Mouse (Mus musculus): ENCODE results near the gene Prepl. TPM values are rescaled to one million over a fixed set of nuclear protein-coding genes. Genes with fewer than 3 reads are reported as not detected.

Prepl gene
- polyA plus RNA-seq, 1 experiment from 2014 or later = 143 TPM

GRCm38 (mm10) chr17:85058276-85058675, 31.8 kb downstream of the Prepl start:
- Histone ChIP-seq H3K27ac (ENCODE audit: low read length) (no peak overlapping the region), H3K9ac (ENCODE audit: low read depth, low read length) (no peak overlapping the region), H3K4me2 (ENCODE audit: low read length) (no peak overlapping the region), H3K36me3 (ENCODE audit: control insufficient read depth, insufficient read depth, low read length) (peaks cover 3% of the 10 kb centered on the region; the same call in 1 of the 2 replicates), H3K27me3 (ENCODE audit: control insufficient read depth, insufficient read depth, low read depth, low read length) (no peaks in the 10 kb centered on the region), H3K9me3 (replicated peaks; ENCODE audit: control insufficient read depth, low read length, poor library complexity, severe bottlenecking) (no peaks in the 10 kb centered on the region), H3K4me1 (ENCODE audit: control insufficient read depth, insufficient read depth, low read length) (no peaks in the 10 kb centered on the region), H3K4me3 (ENCODE audit: low read depth, low read length) (no peak overlapping the region)
- 95% methylated on average over 7 of the region's 7 CpGs for whole genome bisulfite sequencing
- no peak for ATAC-seq

DNA sequence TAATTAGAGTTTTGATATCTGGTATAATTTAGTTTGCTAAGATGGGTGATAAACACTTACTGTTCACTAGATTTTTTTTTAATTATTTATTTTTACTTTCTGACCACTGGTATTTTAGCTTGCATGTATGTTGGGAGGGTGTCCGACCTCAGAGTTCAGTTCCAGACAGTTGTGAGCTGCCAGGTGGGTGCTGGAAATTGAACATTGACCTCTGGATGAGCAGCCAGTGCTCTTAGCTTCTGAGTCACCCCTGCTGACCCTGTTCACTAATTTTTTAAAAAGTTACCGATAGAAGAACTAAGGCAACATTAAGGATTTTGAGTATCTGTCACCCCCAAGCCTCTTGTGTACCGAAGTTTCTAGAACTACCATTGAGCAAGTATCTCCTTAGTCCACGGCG, 41.7 kb downstream of the Prepl start:
- 93% methylated on average over 5 of the region's 5 CpGs for WGBS
- no peak overlapping the region for H3K4me3 ChIP-seq (ENCODE audit: low read depth, low read length)
- H3K27me3 ChIP-seq (ENCODE audit: control insufficient read depth, insufficient read depth, low read depth, low read length) = no peaks in the 10 kb centered on the region
- H3K4me2 ChIP-seq (ENCODE audit: low read length) = no peak overlapping the region
- H3K27ac ChIP-seq (ENCODE audit: low read length) = no peak overlapping the region
- no peak for ATAC-seq
- no peak overlapping the region for H3K9ac ChIP-seq (ENCODE audit: low read depth, low read length)
- no peaks in the 10 kb centered on the region for H3K4me1 ChIP-seq (ENCODE audit: control insufficient read depth, insufficient read depth, low read length)
- no peaks in the 10 kb centered on the region for H3K9me3 ChIP-seq (replicated peaks; ENCODE audit: control insufficient read depth, low read length, poor library complexity, severe bottlenecking)
- H3K36me3 ChIP-seq (ENCODE audit: control insufficient read depth, insufficient read depth, low read length) = no peaks in the 10 kb centered on the region

- Histone ChIP-seq H3K4me2 (ENCODE audit: low read length) (no peak overlapping the region), H3K36me3 (ENCODE audit: control insufficient read depth, insufficient read depth, low read length) (no peaks in the 10 kb centered on the region), H3K27ac (ENCODE audit: low read length) (no peak overlapping the region), H3K4me1 (ENCODE audit: control insufficient read depth, insufficient read depth, low read length) (no peaks in the 10 kb centered on the region), H3K27me3 (ENCODE audit: control insufficient read depth, insufficient read depth, low read depth, low read length) (no peaks in the 10 kb centered on the region), H3K9me3 (replicated peaks; ENCODE audit: control insufficient read depth, low read length, poor library complexity, severe bottlenecking) (no peaks in the 10 kb centered on the region), H3K4me3 (ENCODE audit: low read depth, low read length) (no peak overlapping the region), H3K9ac (ENCODE audit: low read depth, low read length) (no peak overlapping the region)
- WGBS = 89% methylated on average over 12 of the region's 12 CpGs
- no peak for ATAC-seq
These were observed 44.9 kb downstream of the Prepl start for GRCm38 (mm10) chr17:85045160-85045559.

DNA sequence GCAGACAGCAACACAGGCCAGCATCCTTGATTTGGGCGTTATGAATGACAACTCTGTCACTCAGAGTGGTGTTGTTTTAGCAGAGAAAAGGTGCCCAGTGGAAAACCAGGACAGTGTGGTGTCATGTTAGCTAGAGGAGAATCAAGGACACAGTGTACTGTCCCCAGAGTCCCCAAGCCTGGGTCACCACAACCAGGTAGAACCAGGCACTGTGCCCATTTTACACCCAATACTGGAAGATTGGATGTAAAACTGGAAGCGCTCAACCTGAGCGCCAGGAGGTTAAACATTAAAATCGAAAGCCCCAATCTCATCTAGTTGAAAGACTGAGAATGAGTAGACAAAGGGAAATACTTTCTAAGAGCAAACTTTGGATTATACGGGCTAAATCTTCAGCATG, 45.6 kb downstream of the Prepl start:
- Histone ChIP-seq H3K4me1 (ENCODE audit: control insufficient read depth, insufficient read depth, low read length) (no peaks in the 10 kb centered on the region), H3K4me3 (ENCODE audit: low read depth, low read length) (no peak overlapping the region), H3K27me3 (ENCODE audit: control insufficient read depth, insufficient read depth, low read depth, low read length) (no peaks in the 10 kb centered on the region), H3K9ac (ENCODE audit: low read depth, low read length) (no peak overlapping the region), H3K9me3 (replicated peaks; ENCODE audit: control insufficient read depth, low read length, poor library complexity, severe bottlenecking) (no peaks in the 10 kb centered on the region), H3K36me3 (ENCODE audit: control insufficient read depth, insufficient read depth, low read length) (no peaks in the 10 kb centered on the region), H3K4me2 (ENCODE audit: low read length) (no peak overlapping the region), H3K27ac (ENCODE audit: low read length) (no peak overlapping the region)
- ATAC-seq = no peak
- 90% methylated on average over 5 of the region's 5 CpGs for WGBS

DNA sequence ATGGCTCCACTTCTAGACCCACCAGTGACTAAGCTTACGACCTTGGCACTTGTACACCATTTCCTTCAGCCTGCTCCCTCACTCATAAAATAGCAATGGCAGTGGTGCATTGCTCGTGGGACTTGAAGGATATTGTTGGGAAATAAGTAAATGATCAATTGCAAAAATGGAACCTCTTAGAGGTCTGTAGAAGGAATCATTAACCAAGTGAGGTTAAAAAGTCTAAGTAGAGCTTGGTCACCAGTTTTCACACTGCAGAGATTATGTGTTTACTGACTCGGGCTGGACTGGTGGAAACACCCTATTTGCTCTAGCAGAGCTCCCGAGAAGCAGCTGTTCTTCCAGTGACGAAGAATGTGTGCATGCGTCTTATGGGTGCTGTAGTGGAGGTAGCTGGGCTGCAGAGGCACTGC, 46.6 kb downstream of the Prepl start:
- ATAC-seq = no peak
- Histone ChIP-seq H3K4me1 (ENCODE audit: control insufficient read depth, insufficient read depth, low read length) (no peaks in the 10 kb centered on the region), H3K36me3 (ENCODE audit: control insufficient read depth, insufficient read depth, low read length) (no peaks in the 10 kb centered on the region), H3K27ac (ENCODE audit: low read length) (no peak overlapping the region), H3K4me3 (ENCODE audit: low read depth, low read length) (no peak overlapping the region), H3K9ac (ENCODE audit: low read depth, low read length) (no peak overlapping the region), H3K4me2 (ENCODE audit: low read length) (no peak overlapping the region), H3K9me3 (replicated peaks; ENCODE audit: control insufficient read depth, low read length, poor library complexity, severe bottlenecking) (no peaks in the 10 kb centered on the region), H3K27me3 (ENCODE audit: control insufficient read depth, insufficient read depth, low read depth, low read length) (no peaks in the 10 kb centered on the region)
- 86% methylated on average over 6 of the region's 6 CpGs for WGBS

DNA sequence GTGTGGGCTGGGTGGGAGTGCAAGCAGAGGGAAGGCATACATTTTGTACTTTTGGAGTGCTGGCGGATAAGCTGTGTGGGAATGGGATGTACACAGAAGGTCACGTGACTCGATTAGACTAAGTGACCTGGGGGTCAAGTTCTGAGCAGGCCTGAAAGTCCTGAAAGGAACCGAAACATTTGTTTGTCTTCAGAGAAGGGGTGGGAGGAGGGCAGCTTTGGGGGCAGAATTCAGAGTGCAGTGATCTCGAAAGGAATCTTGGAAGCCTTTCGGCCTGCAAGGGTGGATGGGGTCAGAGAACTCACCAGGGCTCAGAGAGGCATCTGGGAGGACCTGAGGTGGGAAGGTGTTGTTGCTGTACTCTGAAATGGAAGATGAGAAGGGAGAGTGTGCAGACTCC, 47.6 kb downstream of the Prepl start:
- WGBS = 67% methylated on average over 6 of the region's 6 CpGs
- Histone ChIP-seq H3K4me2 (ENCODE audit: low read length) (no peak overlapping the region), H3K9me3 (replicated peaks; ENCODE audit: control insufficient read depth, low read length, poor library complexity, severe bottlenecking) (no peaks in the 10 kb centered on the region), H3K27ac (ENCODE audit: low read length) (no peak overlapping the region), H3K4me3 (ENCODE audit: low read depth, low read length) (no peak overlapping the region), H3K27me3 (ENCODE audit: control insufficient read depth, insufficient read depth, low read depth, low read length) (no peaks in the 10 kb centered on the region), H3K9ac (ENCODE audit: low read depth, low read length) (no peak overlapping the region), H3K4me1 (ENCODE audit: control insufficient read depth, insufficient read depth, low read length) (no peaks in the 10 kb centered on the region), H3K36me3 (ENCODE audit: control insufficient read depth, insufficient read depth, low read length) (no peaks in the 10 kb centered on the region)
- no peak for ATAC-seq

GRCm38 (mm10) chr17:85040913-85041312, 49.1 kb downstream of the Prepl start:
- Histone ChIP-seq H3K4me2 (ENCODE audit: low read length) (no peak overlapping the region), H3K9me3 (replicated peaks; ENCODE audit: control insufficient read depth, low read length, poor library complexity, severe bottlenecking) (no peaks in the 10 kb centered on the region), H3K27me3 (ENCODE audit: control insufficient read depth, insufficient read depth, low read depth, low read length) (no peaks in the 10 kb centered on the region), H3K4me1 (ENCODE audit: control insufficient read depth, insufficient read depth, low read length) (no peaks in the 10 kb centered on the region), H3K27ac (ENCODE audit: low read length) (no peak overlapping the region), H3K36me3 (ENCODE audit: control insufficient read depth, insufficient read depth, low read length) (no peaks in the 10 kb centered on the region), H3K4me3 (ENCODE audit: low read depth, low read length) (no peak overlapping the region), H3K9ac (ENCODE audit: low read depth, low read length) (no peak overlapping the region)
- 84% methylated on average over 7 of the region's 7 CpGs for WGBS
- ATAC-seq = no peak

- Histone ChIP-seq H3K36me3 (ENCODE audit: control insufficient read depth, insufficient read depth, low read length) (no peaks in the 10 kb centered on the region), H3K9ac (ENCODE audit: low read depth, low read length) (no peak overlapping the region), H3K27ac (ENCODE audit: low read length) (no peak overlapping the region), H3K9me3 (replicated peaks; ENCODE audit: control insufficient read depth, low read length, poor library complexity, severe bottlenecking) (no peaks in the 10 kb centered on the region), H3K4me2 (ENCODE audit: low read length) (no peak overlapping the region), H3K4me3 (ENCODE audit: low read depth, low read length) (no peak overlapping the region), H3K4me1 (ENCODE audit: control insufficient read depth, insufficient read depth, low read length) (no peaks in the 10 kb centered on the region), H3K27me3 (ENCODE audit: control insufficient read depth, insufficient read depth, low read depth, low read length) (no peaks in the 10 kb centered on the region)
- no peak for ATAC-seq
- WGBS = 97% methylated on average over 5 of the region's 5 CpGs
These were observed 51.3 kb downstream of the Prepl start for GRCm38 (mm10) chr17:85038761-85039160.

DNA sequence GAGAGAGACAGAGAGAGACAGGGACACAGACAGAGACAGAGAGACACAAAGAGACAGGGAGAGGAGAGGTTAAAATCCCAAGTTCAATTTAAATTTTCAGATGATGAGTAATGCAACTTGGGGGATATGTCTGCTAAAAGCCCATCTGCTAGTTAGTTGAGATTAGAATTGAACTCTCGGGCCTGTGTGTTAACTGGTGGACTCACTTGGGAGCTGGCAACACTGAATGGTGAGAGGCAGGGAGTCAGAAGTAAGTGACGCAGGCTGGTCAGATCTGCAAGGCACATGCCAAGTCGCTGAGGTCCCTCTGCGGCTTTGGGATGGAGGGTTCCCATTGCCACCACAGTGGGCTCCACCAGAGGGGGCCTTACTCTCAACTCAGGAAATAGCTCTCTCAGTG, 51.7 kb downstream of the Prepl start:
- Histone ChIP-seq H3K36me3 (ENCODE audit: control insufficient read depth, insufficient read depth, low read length) (no peaks in the 10 kb centered on the region), H3K9ac (ENCODE audit: low read depth, low read length) (no peak overlapping the region), H3K4me3 (ENCODE audit: low read depth, low read length) (no peak overlapping the region), H3K4me1 (ENCODE audit: control insufficient read depth, insufficient read depth, low read length) (no peaks in the 10 kb centered on the region), H3K27ac (ENCODE audit: low read length) (no peak overlapping the region), H3K27me3 (ENCODE audit: control insufficient read depth, insufficient read depth, low read depth, low read length) (no peaks in the 10 kb centered on the region), H3K4me2 (ENCODE audit: low read length) (no peak overlapping the region), H3K9me3 (replicated peaks; ENCODE audit: control insufficient read depth, low read length, poor library complexity, severe bottlenecking) (no peaks in the 10 kb centered on the region)
- WGBS = 91% methylated on average over 4 of the region's 4 CpGs
- ATAC-seq = no peak

DNA sequence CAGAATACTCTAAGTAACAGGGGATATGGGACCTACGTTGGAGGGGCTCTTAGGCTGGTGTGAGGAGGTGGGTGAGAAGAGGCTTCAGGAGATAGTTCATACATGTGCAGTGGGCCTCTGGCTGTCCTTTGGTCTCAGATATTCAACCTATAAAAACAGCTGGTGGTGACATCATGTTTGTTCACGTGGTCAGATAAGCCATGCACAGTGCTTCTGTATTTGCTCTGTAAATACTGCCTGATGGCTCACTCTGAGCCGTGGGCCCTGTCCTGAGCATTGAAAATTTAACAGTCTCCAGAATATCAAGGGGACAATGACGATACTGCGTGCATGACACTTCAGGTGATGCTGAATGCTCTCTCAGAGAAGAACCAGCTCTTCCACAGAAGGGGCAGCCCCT, 52.2 kb downstream of the Prepl start:
- Histone ChIP-seq H3K9me3 (replicated peaks; ENCODE audit: control insufficient read depth, low read length, poor library complexity, severe bottlenecking) (no peaks in the 10 kb centered on the region), H3K27ac (ENCODE audit: low read length) (no peak overlapping the region), H3K4me1 (ENCODE audit: control insufficient read depth, insufficient read depth, low read length) (no peaks in the 10 kb centered on the region), H3K36me3 (ENCODE audit: control insufficient read depth, insufficient read depth, low read length) (no peaks in the 10 kb centered on the region), H3K9ac (ENCODE audit: low read depth, low read length) (no peak overlapping the region), H3K4me3 (ENCODE audit: low read depth, low read length) (no peak overlapping the region), H3K27me3 (ENCODE audit: control insufficient read depth, insufficient read depth, low read depth, low read length) (no peaks in the 10 kb centered on the region), H3K4me2 (ENCODE audit: low read length) (no peak overlapping the region)
- no peak for ATAC-seq
- WGBS = 86% methylated on average over 5 of the region's 5 CpGs

Data from midbrain, embryonic 16.5 days (tissue).